Mouse (Mus musculus) cerebellum, adult (tissue): ENCODE results near the gene Ebna1bp2.

Source experiments
- ATAC-seq: cut with Nextera tagmentation; 2 replicates; pipeline ENCODE4 v1.9.2; 2017; ENCODE audit warnings: mild to moderate bottlenecking, moderate library complexity, mixed read lengths; ENCODE audit not compliant: insufficient number of reproducible peaks, low FRiP score, low TSS enrichment

Ebna1bp2 gene

DNA sequence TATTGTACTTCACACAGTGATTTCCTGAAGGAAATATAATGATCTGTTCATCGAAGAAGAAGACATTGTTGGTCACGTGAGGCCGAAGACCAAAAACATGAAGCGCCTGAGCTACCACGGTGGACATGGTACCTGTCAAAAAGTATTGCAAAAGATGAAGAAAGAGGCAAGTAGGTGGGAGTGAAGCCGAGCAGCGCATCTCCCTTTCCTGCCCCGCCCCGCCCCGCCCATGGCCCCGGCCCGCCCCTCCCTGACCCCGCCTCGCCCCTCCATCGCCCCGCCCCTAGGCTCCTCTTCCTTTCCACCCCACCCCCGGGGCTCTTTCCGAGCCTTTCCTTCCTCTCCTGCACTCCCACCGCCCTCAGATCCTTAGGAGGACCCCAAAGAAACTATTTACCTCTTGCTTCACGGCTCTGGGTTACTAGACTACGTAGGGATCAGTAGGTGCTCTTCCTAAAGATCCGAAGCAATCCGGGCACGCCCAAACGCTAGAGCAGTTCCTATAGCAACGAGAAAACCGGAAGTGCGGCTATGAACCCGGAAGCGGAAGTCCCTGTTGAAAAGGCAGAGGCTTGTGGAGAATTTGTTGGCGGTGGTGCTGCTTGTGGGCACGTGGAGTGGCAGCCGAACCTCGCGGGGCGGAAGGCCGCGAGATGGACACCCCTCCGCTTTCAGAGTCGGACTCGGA, at the start of gene Ebna1bp2, which contains the start of gene Cfap57:
TSS of gene Ebna1bp2 (plus strand) at position 521 of the 688 bp plus-strand sequence.
TSS of gene Cfap57 (minus strand) at position 499 of the 688 bp plus-strand sequence.
- ATAC-seq: peak; percentile 93

DNA sequence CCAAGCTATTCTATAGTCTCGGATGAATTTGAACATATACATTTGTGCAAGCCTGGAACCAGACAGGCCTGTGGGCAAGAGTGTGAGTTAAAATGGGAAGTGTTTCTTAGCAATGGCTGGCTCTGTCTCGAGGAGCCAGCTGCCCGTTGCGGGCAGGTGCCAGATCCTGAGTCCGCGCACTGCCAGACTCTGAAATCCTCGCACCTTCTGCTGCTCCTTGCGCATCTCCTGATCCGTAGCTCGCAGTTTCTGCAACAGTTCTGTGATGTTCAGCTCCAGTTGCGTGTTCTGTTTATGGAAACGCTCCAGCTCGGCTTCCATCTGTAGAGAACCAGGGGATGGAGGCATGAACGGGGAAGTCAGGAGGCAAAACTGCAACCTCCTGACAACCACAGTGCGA, 49.2 kb upstream of the Ebna1bp2 start:
- no peak for ATAC-seq

DNA sequence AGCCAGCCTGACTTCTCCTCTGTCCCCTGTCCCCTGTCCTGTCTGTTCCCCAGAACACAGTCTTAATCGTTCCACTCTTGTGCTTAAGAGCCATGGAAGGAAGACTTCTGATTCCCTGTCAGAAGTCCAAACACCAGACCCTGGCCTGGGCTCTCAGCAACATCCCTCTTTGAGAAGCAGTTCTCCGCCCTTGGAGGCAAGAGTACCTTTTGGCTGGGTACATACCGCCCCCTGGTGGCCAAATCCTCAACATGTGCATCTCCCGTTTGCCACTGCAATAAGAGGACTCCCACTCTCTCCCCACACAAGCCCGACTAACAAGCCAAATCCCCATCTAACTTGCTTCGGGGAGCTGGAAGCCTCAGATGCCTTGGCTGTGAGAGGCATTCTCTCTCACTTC, 44.5 kb upstream of the Ebna1bp2 start:
- no peak for ATAC-seq

DNA sequence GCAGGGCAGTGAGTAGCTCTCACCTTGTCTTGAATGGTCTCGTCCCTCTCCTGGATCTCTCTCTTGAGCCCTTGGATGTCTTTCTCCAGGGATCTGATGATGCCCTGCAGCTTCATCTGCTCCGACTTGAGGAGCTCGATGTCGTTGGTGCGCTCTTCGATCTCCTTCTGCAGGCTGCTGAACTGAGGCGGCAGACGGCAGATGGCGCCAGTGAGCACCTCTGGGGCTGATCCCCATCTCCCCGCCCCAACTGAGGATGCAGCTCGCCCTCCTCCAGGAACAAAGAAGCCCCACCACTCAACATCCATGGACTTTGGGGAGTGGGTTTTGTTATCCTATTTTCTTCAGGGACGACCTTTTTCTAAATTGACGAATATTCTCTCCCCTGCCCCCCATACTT, 41.3 kb upstream of the Ebna1bp2 start:
- no peak for ATAC-seq

DNA sequence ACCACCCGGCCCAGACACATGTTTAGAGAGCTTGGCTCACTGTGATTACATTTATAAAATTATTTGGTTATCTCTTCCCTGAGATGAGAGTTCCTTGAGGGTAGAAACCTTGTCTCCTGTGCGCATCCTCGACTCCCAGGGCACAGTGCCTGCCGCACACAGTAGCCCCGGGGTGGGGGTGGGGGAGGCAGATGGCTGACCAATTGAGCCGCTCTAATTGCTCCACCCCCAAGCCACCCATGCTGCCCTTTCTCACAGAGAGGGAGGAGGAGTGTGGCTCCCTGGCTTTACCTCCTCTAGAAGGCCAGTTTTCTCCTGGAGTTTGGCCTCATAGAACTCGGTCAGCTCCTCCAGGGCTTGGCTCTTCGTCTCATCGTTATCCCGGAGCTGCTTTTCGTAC, 39.1 kb upstream of the Ebna1bp2 start:
- no peak for ATAC-seq

DNA sequence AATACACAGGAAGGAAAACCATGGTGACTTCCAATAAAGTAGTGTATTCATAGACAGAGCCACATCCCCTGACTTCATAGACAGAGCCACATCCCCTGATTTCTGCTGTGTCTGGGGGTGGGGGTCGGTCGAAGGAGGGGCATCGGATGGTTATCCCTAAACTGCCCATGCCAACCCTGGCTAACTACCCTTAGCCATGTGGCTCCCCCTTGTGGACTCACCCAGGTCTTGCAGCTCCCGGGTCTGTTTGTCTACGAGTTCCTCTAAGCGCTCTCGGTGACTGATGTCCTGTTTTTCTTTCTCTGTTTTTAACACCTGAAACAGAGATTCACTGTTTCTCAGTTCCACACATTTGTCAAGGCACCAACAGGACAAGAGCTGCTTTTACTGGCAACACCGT, 38.0 kb upstream of the Ebna1bp2 start:
- ATAC-seq: no peak

DNA sequence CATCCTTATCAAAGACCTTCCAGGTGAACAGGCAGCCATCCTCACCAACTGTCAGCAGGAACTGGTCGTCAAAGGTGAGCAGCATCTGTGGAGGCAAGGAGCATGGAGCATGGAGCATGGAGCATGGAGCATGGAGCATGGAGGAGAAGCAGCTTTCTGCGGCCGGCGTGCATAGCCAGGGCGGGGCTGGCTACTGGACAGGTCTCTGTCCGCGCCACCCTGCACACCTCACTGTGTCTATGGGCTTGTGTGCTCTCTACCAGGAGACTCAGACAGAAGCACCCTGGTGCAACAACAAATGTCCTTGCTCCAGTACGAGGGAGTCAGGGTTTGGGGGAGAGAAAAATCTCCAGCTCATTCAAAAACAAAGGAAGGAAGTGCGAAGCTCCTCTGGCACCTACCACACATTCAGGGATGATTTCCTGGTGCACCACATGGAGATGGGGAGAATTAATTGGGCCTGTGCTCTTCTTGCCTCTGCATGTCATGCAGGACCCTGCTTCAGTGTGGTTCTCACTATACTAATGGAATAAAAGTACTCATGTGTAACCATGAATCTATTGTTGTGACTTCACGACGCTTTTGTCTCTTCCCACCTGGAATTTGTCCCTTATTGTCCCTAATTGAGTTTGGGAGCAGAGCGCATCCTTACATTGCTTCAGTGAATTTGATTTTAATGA, 31.4 kb upstream of the Ebna1bp2 start:
- ATAC-seq: no peak

DNA sequence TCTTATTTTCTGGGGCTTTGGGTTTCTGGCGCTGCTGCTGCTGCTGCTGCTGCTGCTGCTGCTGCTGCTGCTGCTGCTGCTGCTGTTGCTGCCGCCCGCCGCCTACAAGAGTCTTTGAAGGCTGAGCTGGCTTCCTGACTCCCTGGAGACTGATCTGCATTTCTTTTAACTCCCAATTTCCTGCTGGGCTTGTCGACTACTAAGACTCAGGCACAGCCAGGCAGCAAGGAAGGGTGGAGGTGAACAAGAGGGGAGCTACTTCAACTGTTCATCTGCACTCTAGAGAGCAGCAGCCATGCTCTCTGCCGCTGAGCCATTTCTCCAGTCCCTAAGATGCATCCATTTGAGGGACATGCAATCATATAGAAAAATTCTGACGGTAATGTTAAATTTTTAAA, 30.9 kb upstream of the Ebna1bp2 start:
- ATAC-seq: no peak

DNA sequence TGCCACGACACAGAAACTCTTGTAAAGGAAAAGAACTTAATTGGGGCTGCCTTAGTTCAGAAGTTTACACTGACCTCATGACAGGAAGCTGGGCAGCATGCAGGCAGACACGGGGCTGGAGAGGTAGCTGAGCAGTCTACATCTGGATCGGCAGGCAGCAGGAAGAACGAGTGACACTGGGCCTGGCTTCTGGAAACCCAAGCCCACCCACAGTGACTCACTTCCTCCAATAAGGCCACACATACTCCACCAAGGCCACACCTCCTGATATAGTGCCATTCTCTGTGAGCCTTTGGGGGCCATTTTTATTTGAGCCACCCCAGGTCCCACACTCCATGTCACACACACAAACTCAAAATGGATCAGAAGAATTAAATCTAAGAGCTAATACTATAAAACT, 16.5 kb upstream of the Ebna1bp2 start:
- no peak for ATAC-seq

DNA sequence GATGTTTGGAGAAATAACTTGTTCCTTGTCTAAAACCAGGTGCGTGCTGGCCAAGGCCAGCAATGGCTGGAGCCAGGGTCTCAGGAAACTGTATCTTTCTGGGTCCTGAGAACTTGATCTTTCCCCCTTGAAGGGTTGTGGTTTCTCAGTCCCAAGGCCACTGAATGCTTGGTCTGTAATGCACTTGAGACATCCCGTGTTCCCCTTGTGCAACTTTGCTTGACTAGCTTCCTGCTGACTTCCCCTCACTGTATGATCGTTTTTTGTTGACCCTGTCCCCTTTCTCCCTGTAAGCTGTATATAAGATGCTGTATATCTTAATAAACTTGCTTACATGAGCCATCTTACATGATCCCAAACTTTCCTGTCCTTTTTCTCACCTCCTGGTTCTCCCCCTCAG, 10.8 kb upstream of the Ebna1bp2 start:
- ATAC-seq: no peak

DNA sequence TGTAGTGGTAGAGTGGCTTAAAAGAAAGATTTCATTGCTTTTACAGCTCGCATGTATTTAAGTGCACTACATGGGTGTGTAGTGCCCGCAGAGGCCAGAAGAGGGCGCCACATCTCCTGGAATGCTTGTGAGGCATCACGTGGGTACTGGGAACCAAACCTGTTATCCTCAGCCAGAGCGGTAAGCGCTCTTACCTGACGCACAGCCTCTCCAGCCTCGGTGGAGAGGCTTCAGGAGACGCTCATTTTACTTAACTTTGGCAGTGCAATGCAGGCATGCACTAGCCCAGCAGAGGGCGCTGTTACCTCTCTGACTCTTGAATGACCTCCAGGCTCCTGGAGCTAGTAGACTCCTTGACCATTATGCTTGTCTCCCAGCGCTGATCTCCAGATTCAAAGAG, 8.0 kb upstream of the Ebna1bp2 start:
- ATAC-seq: no peak

DNA sequence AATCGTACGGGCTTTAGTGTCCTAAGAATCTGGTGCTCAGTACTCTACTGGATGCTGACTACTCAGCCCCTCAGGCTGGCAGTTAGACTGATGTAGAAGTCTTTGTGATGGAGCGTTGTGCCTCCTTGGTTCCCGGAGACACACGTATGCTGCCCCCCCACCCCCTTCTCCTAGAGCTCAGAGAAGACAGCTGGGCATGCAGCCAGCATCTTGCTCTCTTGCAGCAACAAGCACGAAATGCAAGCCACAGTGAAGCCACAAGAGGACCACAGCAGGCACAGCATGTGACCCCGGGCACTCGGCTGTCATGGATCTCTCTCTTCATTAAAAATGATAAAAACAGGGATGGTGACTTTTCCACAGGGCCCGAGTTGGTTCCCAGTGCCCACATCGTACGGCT, 5.2 kb upstream of the Ebna1bp2 start:
- no peak for ATAC-seq

DNA sequence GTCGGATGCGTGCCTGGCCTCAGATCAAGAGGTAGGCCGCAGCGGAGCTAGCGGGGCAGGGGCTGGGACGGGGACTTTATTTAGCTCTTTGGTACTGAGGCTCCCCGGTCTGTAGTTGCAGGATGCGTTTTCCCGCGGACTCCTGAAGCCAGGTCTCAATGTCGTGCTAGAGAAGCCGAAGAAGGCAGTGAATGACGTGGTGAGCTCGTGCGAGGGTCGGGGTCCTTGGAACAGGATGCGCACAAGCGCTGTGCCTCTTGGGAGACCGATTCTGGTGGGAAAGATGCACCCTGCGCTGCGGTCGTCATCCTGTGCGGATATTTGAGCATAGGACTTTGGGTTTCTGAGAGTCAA, 345 bp downstream of the Ebna1bp2 start:
- ATAC-seq: no peak

DNA sequence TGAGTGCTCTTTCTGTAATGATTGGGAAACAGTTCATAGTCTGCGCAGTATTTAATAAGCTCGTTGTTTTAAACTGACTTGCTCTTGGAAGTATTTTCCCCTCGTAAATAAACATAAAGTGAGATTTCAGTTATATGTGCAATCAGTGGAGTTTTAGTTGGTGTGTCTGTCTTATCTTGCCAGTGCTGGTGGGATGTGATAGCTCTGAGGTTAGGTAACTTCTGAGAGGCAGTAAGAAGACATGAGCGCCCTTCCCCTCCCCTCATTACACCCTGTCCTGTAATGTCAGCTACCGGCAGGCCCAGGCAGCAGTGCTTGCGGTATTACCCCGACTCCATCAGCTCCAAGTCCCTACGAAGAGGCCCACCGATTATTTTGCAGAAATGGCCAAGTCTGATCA, 1.2 kb downstream of the Ebna1bp2 start:
- ATAC-seq: no peak

DNA sequence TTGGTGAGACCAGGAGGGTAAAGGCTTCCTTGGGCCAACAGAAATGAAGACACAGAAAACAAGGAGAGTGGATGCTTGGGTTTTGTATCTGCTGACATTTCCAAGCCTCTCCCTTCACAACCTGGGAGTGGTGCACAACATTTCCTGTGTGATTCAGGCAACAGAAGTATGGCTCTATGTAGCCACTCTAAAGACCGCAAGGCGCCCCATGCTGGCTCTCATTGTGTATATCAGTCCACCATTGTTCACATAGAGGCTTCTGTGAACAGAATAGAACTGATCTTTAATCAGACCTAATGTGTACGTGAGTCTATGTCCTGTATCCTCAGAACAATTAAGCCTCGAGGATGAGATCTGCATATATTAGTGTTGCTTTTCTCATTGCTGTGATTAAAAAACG, 9.7 kb downstream of the Ebna1bp2 start:
- no peak for ATAC-seq

DNA sequence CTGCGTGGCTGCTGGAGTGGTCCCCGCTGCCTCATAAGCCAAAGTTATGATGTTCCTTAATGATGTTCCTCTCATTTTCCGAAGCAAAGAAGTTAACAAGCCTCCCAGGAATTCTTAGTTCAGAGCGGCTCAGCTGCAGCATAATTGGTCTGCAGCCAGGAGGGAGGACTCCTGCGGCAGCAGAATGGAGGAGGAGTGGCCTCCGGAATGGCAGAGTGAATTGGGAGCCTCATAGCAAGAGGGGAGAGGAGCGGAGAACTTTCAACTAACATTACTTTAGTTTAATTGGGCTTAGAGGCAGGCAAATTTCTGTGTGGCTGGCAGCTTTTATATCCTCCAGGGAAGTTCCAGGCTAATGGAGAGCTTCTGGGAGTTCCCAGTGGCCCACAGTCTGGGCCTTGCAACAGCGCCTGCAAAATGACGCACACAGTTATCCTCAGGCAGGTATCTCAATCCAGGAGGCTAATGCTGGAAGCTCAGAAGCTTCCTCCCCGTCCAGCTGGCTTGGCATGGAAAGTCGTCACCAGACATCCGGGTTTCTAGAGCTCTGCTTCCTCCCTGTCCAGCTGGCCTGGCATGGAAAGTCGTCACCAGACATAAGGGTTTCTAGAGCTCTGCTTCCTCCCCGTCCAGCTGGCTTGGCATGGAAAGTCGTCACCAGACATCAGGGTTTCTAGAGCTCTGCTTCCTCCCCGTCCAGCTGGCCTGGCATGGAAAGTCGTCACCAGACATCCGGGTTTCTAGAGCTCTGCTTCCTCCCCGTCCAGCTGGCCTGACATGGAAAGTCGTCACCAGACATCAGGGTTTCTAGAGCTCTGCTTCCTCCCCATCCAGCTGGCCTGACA, 22.0 kb downstream of the Ebna1bp2 start:
- ATAC-seq: no peak

DNA sequence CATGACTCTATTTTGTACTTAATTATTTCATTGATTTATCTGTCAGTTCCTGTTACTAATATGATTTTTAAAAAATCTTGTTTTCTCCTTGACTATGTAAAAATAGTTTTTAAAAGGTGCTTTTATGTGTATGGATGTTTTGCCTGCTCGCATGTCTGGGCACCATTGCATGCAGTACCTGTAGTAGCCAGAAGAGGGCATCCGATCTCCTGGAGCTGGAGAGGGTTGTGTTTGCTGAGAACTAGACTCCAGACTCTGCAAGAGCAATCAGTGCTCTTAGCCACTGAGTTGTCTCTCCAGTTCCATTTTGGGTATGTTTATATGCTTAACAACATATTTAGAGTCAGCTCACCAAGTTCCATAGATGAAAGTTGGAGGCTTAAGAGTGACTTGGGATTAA, 24.6 kb downstream of the Ebna1bp2 start:
- ATAC-seq: no peak

DNA sequence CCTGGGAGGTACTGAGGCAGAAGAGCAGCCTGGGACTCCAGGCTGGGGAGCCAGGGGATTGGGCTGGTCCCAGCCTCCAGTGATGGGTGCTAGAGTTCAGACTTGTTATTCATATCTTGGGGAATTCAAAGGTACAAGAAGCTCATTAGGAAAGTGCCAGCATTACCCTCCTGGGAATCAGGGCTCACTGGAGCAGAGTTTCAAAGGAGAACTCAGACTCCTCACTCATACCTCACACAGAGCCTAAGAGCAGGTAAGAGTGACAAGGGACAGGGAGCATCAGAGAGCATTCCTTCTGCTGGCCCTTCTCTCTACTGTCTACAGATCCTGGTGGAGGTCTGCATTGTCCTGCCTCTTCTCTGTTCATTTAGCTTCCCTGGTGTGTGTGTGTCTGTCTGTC, 38.1 kb downstream of the Ebna1bp2 start, which contains the start of gene Olfr62:
TSS of gene Olfr62 (plus strand) at position 301 of the 400 bp plus-strand sequence.
- ATAC-seq: no peak
